Mouse (Mus musculus): ENCODE results near the gene Poln. TPM values are rescaled to one million over a fixed set of nuclear protein-coding genes. Genes with fewer than 3 reads are reported as not detected.

Gene Poln
- polyA plus RNA-seq, 2 experiments, result 1.3 to 1.7 TPM

GRCm38 (mm10) chr5:34210279-34210678 is 41.0 kb upstream of the Poln start:
- Histone ChIP-seq H3K27ac (replicated peaks; ENCODE audit: low read depth, low read length) (no peak overlapping the region), H3K9ac (ENCODE audit: low read depth, low read length, severe bottlenecking) (no peak overlapping the region), H3K27me3 (ENCODE audit: control insufficient read depth, insufficient read depth, low read length) (no peaks in the 10 kb centered on the region), H3K4me1 (ENCODE audit: control insufficient read depth, insufficient read depth, low read length) (no peaks in the 10 kb centered on the region), H3K36me3 (ENCODE audit: control insufficient read depth, insufficient read depth, low read length) (no peaks in the 10 kb centered on the region), H3K9me3 (ENCODE audit: control insufficient read depth, low read length) (no peaks in the 10 kb centered on the region), H3K4me3 (replicated peaks; ENCODE audit: low read length) (no peak overlapping the region), H3K4me2 (replicated peaks; ENCODE audit: low read depth, low read length, severe bottlenecking) (no peak overlapping the region)
- DNase-seq (ENCODE audit: low spot score) (peak; percentile 84), ATAC-seq (ENCODE audit: low FRiP score, low read depth) (peak; percentile 90)
- TF ChIP-seq POLR2A (IDR thresholded peaks at IDR 0.05; ENCODE audit: borderline replicate concordance, extremely low read depth, insufficient read depth, insufficient read length), result no peak
- 0% methylated on average over 1 of the region's 1 CpGs for WGBS

- no peak overlapping the region for H3K4me2 ChIP-seq (replicated peaks; ENCODE audit: low read depth, low read length, severe bottlenecking)
- H3K9ac ChIP-seq (ENCODE audit: low read depth, low read length, severe bottlenecking), result no peak overlapping the region
- WGBS, result 37% methylated on average over 3 of the region's 3 CpGs
- H3K36me3 ChIP-seq (ENCODE audit: control insufficient read depth, insufficient read depth, low read length), result no peaks in the 10 kb centered on the region
- no peak for TF ChIP-seq POLR2A (IDR thresholded peaks at IDR 0.05; ENCODE audit: borderline replicate concordance, extremely low read depth, insufficient read depth, insufficient read length)
- no peak overlapping the region for H3K4me3 ChIP-seq (replicated peaks; ENCODE audit: low read length)
- no peaks in the 10 kb centered on the region for H3K9me3 ChIP-seq (ENCODE audit: control insufficient read depth, low read length)
- H3K27me3 ChIP-seq (ENCODE audit: control insufficient read depth, insufficient read depth, low read length), result no peaks in the 10 kb centered on the region
- no peak overlapping the region for H3K27ac ChIP-seq (replicated peaks; ENCODE audit: low read depth, low read length)
- H3K4me1 ChIP-seq (ENCODE audit: control insufficient read depth, insufficient read depth, low read length), result no peaks in the 10 kb centered on the region
- no peak for DNase-seq (ENCODE audit: low spot score)
- no peak for ATAC-seq (ENCODE audit: low FRiP score, low read depth)
These were observed 38.3 kb upstream of the Poln start for GRCm38 (mm10) chr5:34207503-34207902.

GRCm38 (mm10) chr5:34205788-34206187 is 36.5 kb upstream of the Poln start:
- Histone ChIP-seq H3K27me3 (ENCODE audit: control insufficient read depth, insufficient read depth, low read length) (no peaks in the 10 kb centered on the region), H3K27ac (replicated peaks; ENCODE audit: low read depth, low read length) (no peak overlapping the region), H3K4me3 (replicated peaks; ENCODE audit: low read length) (no peak overlapping the region), H3K4me2 (replicated peaks; ENCODE audit: low read depth, low read length, severe bottlenecking) (no peak overlapping the region), H3K36me3 (ENCODE audit: control insufficient read depth, insufficient read depth, low read length) (no peaks in the 10 kb centered on the region), H3K9me3 (ENCODE audit: control insufficient read depth, low read length) (no peaks in the 10 kb centered on the region), H3K4me1 (ENCODE audit: control insufficient read depth, insufficient read depth, low read length) (no peaks in the 10 kb centered on the region), H3K9ac (ENCODE audit: low read depth, low read length, severe bottlenecking) (no peak overlapping the region)
- ATAC-seq (ENCODE audit: low FRiP score, low read depth) (no peak), DNase-seq (ENCODE audit: low spot score) (no peak)
- WGBS, result 64% methylated on average over 2 of the region's 2 CpGs
- TF ChIP-seq POLR2A (IDR thresholded peaks at IDR 0.05; ENCODE audit: borderline replicate concordance, extremely low read depth, insufficient read depth, insufficient read length), result no peak

GRCm38 (mm10) chr5:34204911-34205310 is 35.7 kb upstream of the Poln start:
- no peaks in the 10 kb centered on the region for H3K9me3 ChIP-seq (ENCODE audit: control insufficient read depth, low read length)
- no peak for DNase-seq (ENCODE audit: low spot score)
- H3K4me3 ChIP-seq (replicated peaks; ENCODE audit: low read length), result no peak overlapping the region
- no peak overlapping the region for H3K9ac ChIP-seq (ENCODE audit: low read depth, low read length, severe bottlenecking)
- H3K27me3 ChIP-seq (ENCODE audit: control insufficient read depth, insufficient read depth, low read length), result no peaks in the 10 kb centered on the region
- no peak for TF ChIP-seq POLR2A (IDR thresholded peaks at IDR 0.05; ENCODE audit: borderline replicate concordance, extremely low read depth, insufficient read depth, insufficient read length)
- no peaks in the 10 kb centered on the region for H3K36me3 ChIP-seq (ENCODE audit: control insufficient read depth, insufficient read depth, low read length)
- H3K4me2 ChIP-seq (replicated peaks; ENCODE audit: low read depth, low read length, severe bottlenecking), result no peak overlapping the region
- no peak for ATAC-seq (ENCODE audit: low FRiP score, low read depth)
- 77% methylated on average over 2 of the region's 2 CpGs for WGBS
- no peaks in the 10 kb centered on the region for H3K4me1 ChIP-seq (ENCODE audit: control insufficient read depth, insufficient read depth, low read length)
- H3K27ac ChIP-seq (replicated peaks; ENCODE audit: low read depth, low read length), result no peak overlapping the region

GRCm38 (mm10) chr5:34202006-34202405 is 32.8 kb upstream of the Poln start:
- ATAC-seq (ENCODE audit: low FRiP score, low read depth), result no peak
- H3K9me3 ChIP-seq (ENCODE audit: control insufficient read depth, low read length), result no peaks in the 10 kb centered on the region
- no peak for TF ChIP-seq POLR2A (IDR thresholded peaks at IDR 0.05; ENCODE audit: borderline replicate concordance, extremely low read depth, insufficient read depth, insufficient read length)

GRCm38 (mm10) chr5:34201396-34201795 is 32.1 kb upstream of the Poln start:
- 56% methylated on average over 2 of the region's 2 CpGs for WGBS
- DNase-seq (ENCODE audit: low spot score), result no peak

More at GRCm38 (mm10) chr5:34202006-34202405, 32.8 kb upstream of the Poln start:
- Histone ChIP-seq H3K27ac (replicated peaks; ENCODE audit: low read depth, low read length) (no peak overlapping the region), H3K4me2 (replicated peaks; ENCODE audit: low read depth, low read length, severe bottlenecking) (no peak overlapping the region), H3K4me1 (ENCODE audit: control insufficient read depth, insufficient read depth, low read length) (no peaks in the 10 kb centered on the region), H3K9ac (ENCODE audit: low read depth, low read length, severe bottlenecking) (no peak overlapping the region), H3K36me3 (ENCODE audit: control insufficient read depth, insufficient read depth, low read length) (no peaks in the 10 kb centered on the region), H3K4me3 (replicated peaks; ENCODE audit: low read length) (no peak overlapping the region), H3K27me3 (ENCODE audit: control insufficient read depth, insufficient read depth, low read length) (no peaks in the 10 kb centered on the region)
- WGBS, result 88% methylated on average over 4 of the region's 4 CpGs
- no peak for DNase-seq (ENCODE audit: low spot score)

More at GRCm38 (mm10) chr5:34201396-34201795, 32.1 kb upstream of the Poln start:
- Histone ChIP-seq H3K4me3 (replicated peaks; ENCODE audit: low read length) (no peak overlapping the region), H3K9ac (ENCODE audit: low read depth, low read length, severe bottlenecking) (no peak overlapping the region), H3K9me3 (ENCODE audit: control insufficient read depth, low read length) (no peaks in the 10 kb centered on the region), H3K4me2 (replicated peaks; ENCODE audit: low read depth, low read length, severe bottlenecking) (no peak overlapping the region), H3K36me3 (ENCODE audit: control insufficient read depth, insufficient read depth, low read length) (no peaks in the 10 kb centered on the region), H3K27ac (replicated peaks; ENCODE audit: low read depth, low read length) (no peak overlapping the region), H3K27me3 (ENCODE audit: control insufficient read depth, insufficient read depth, low read length) (no peaks in the 10 kb centered on the region), H3K4me1 (ENCODE audit: control insufficient read depth, insufficient read depth, low read length) (no peaks in the 10 kb centered on the region)
- ATAC-seq (ENCODE audit: low FRiP score, low read depth), result no peak
- TF ChIP-seq POLR2A (IDR thresholded peaks at IDR 0.05; ENCODE audit: borderline replicate concordance, extremely low read depth, insufficient read depth, insufficient read length), result no peak
